Mouse (Mus musculus): Measurements from ENCODE around the gene 1700113H08Rik.

1700113H08Rik gene

DNA sequence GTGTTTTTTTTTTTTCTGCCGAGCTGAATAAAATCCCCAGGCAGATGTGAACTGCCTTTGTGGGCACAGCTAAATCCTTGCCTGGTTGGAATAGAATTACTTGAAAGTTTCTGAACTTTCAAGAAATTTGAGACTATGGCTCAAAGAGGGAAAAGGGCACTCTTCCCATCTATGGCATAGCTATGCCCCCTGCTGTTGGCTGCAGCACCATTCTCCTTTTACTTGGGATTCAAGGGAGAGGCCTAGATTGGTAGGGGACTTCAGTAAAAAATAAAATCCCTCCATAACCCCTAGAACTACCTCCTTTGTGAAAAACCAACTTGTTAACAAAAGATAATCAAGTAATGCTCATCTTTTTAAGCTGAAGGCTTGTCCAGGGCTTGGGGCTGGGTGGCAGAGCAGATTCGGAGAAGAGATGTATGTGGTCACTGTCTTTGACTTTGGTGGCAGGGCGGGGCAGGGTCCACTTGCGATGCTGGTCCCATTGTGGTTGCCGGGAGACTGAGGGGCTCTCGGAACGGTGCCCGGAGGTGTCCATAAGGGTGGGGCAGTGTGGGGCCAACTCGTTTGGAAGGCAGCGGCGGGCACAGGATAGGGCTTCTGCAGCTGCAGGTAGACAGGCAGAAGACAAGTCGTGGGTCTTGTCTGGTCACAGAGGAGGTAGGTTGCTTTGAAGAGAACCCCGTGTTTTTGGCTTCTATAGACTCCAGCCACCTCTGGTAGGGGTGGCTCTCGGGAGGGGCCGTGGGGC lies at the start of gene 1700113H08Rik:
1700113H08Rik (plus strand) TSS at position 546 of the 751 bp plus-strand sequence.
- peak; percentile 48 for DNase-seq (ENCODE audit: low spot score)

DNA sequence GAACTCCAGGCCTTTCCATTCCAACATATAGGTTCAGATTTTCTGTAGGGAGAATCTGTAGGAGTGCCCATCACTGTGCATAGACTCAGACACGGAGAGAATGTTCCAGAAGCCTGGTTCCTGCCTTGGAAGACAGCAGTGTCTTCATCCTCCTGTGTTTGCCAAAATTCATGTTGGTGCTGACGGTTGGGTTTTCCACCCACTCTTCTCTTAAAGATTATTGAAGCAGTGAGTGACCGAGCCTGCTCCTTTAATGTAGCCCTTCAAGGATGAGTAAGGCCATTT lies 49.7 kb upstream of the 1700113H08Rik start:
- DNase-seq (ENCODE audit: low spot score), result no peak

DNA sequence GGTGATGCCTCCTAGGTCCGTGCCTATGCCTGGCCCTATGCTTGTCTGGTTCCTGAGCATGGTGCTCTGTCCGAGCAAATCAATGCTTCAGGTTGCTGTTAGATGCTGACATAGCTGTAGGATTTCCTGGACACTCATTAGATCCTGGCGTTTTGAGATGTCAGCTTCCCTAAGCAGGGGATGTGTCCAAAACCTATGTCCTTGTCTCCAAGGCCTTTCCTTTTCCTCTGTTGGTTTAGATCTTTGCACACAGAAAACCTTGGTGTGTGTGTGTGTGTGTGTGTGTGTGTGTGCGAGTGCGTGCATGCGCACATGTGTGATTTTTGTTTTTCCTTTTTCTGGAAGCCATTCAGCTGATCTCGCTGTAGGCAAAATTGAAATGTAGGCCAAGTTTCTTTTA lies 45.8 kb upstream of the 1700113H08Rik start:
- no peak for DNase-seq (ENCODE audit: low spot score)

DNA sequence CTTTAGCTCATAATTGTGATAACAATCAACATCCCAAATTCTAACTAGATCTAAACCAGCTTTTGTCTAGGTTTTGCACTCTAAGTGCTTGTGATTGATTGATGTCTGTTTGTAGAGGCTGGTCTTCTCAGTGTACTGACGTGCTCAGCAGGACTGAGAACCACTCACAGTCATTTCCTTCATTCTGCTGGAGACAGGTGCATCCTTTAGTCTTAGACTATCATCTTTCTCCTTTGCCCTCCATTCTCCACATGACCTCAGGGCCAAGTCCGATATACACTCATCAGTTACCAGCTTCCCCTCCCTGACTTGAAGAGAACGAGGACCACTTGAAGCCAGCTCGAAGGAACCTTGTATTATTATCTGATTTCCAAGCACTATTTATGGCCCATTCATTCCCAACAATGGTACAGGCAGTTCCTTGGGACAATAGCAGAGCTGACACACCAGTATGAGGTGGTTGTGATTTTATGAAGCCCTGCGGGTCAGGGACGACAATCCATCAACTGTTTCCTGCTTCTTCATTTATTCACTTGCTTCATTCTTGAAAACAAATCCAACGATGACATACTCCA lies 43.4 kb upstream of the 1700113H08Rik start:
- no peak for DNase-seq (ENCODE audit: low spot score)

DNA sequence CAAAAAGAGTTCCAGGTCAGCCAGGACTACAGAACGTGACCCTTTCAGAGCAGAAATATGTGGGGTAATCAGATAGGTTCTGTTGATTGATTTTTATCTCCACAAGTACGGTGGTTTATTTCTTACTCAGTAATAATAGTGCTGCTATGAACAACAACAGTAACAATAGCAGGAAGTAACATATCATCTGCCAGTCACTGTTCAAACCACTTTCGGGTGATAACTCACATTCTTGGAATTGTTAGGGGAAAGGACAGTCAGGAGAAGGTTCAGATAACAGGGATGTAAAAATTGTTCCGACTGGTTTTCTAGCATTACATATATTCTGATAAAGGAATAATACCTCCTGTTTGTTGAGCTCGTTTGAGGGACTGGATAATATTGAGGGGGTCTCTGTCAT lies 42.4 kb upstream of the 1700113H08Rik start:
- no peak for DNase-seq (ENCODE audit: low spot score)

DNA sequence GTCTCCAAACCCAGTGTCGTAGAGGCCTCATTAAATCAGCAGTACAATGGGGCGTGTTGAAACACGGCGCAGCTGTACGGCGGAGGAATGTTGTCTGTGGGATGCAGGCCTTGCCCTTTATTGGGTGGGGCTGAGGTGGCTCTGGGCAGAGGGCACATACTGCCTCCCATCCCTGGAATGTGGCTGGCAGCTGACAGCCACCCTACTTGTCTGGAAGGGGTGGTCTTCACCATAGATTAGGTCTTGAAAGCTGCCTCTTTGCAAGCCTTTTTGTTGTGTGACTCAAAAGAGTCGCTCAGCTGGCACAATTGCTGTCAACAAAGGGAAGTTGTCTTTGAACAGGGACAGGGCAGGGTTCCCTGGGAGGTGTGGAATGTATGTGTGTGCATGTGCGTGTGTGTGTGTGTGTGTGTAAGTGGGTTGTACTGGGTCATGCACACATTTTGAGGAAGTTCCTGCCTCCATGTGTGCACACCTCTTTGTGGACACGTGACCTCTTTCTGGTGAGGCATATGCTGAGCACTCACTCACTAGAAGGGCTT lies 41.6 kb upstream of the 1700113H08Rik start:
- no peak for DNase-seq (ENCODE audit: low spot score)

DNA sequence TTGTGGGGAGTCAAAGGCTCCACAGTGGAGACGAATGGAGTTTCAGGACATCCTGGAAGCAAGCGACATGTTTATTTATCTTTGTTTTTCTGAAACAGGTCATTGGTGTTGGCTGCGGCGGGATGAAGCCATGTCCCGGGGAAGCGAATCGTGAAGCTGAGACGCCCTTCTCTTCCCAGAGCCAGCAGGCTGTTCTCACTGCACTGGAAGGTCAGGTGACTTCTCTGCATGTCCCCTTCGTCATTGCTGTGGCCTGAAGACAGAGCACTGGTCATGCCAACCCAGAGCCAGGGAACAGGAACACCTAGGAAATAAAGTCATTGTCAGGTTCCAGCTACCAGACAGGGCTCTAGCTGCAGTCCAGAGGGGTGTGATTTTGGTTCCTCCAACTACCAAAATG lies 39.0 kb upstream of the 1700113H08Rik start:
- no peak for DNase-seq (ENCODE audit: low spot score)

DNA sequence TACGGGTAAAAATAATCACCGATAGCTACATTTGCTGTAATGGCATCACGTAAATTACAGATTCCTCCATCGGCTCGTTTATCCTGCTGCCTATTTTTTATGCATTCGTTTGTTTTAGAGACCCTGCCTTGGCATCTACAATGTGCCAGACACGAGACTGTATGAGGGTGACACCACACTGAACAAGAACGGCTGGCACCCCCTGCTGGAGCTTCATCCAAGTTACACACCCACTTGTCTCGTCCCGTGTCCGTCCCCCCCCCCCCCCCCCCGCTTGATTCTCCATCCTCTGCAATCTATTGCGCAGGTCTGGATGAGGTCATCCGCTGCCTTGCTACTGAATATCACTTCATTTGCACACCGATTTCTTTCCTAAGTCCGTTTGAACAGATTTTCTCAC lies 37.1 kb upstream of the 1700113H08Rik start:
- peak; percentile 81 for DNase-seq (ENCODE audit: low spot score)

DNA sequence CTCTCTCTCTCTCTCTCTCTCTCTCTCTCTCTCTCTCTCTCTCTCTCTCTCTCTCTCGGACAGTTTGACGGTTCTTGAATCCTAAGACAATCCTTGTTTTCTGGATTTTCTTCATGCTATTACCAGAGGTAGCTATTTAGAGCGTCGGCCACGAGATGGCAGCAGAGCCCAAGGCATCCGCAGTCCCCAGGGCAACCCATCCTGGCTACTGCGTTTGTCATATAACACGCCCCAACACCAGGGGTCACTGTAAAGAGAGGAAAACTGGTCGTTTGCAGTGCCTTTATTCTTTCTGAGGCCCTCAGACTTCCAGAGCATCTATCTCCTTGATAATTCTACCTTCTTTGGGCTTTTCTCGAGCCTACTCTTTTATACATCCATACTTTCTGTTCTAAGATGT lies 33.0 kb upstream of the 1700113H08Rik start:
- DNase-seq (ENCODE audit: low spot score), result peak; percentile 93

DNA sequence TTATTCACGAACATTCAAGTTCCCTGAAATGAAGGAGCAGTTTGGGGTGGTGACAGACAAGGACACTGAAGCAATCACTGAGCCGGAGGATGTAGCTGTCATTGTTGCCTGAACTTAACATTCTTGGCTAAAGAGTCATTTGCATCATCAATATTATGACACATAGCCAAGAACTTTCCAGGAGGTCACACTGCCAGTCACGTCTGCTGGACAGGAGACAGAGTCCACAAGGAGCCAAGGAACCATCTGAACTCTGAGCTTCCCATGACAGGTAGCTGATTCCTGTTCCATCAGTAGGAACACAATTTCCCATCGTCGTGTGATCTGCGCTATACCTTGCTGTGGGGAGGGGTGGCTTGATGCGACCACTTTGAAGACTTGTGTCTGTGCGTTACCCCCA lies 25.1 kb upstream of the 1700113H08Rik start:
- DNase-seq (ENCODE audit: low spot score), result no peak

DNA sequence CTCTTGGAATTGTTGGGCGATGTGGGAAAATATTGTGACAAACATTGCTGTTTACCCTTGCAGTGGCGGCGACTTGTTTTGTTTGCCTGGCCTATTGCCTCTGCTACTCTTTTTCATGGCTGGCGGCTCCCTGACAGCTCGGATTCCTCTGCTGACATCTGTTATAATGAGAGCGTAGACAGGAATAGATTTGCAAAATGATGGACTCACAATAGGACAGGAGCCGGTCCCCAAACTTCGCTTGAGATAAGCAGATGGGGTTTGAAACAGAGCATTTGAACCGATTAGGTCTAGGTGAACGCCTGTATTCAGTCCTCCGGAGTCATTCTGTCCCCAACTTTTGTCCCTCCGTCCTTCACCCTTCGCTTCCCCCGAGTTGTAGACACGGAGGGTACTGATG lies 22.0 kb upstream of the 1700113H08Rik start:
- DNase-seq (ENCODE audit: low spot score), result no peak

DNA sequence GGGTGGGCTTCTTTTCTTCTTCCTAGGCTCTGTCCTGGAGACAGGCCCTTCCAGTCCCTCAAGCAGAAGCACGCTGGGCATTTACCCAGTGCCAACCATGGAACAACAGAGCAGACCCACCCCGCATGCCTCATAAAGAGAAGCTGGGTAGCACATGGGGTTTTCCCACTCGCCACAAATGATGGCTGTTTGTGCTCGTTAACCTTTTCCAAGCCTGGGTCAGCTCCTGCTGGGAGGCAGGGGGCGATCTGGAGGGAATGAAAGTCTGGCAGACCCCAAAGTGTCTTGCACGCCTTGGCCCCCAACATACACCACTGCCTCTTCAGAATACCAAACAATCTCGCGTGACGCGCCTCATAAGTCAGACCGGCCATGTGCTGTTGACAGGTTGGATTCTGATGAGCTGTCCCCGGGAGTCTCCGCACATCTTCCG lies 21.6 kb upstream of the 1700113H08Rik start:
- no peak for DNase-seq (ENCODE audit: low spot score)

DNA sequence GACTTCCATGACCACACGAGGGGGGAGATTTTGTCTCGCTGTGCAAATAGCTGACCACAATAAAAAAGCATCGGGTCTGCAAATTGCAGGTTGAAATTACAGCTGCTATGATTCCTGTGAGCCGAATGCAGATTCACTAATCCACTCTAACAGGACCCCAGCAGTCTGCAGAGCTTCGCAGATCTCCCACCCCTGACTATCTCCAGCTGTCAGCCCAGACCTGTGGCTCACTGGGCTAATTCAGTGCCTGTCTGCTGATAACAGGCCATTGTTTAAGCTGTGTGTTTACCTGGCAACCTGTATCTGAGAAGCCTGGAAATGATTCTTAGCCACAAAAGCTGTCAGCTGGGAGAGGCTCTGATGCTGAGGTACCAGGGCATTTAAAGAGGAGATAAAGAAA lies 20.8 kb upstream of the 1700113H08Rik start:
- DNase-seq (ENCODE audit: low spot score), result no peak

DNA sequence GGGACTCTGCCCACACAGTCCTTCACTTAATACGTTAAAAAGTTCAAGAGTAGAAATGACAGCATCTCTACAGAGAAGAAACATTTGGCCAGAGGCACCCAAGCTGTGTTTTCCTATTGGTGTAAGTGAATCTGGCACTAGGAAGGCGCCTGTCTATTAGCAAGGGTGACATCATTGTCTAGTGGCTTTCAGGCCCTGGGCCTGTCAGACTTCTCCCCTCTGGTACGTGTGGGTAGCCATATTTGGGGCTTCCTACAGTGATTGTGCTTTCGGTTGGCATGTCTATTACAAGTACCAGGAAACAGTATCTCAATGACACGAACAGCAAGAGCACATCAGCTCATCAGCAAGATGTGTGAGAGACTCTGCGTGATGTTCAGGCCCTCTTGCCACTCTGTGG lies 18.5 kb upstream of the 1700113H08Rik start:
- no peak for DNase-seq (ENCODE audit: low spot score)

DNA sequence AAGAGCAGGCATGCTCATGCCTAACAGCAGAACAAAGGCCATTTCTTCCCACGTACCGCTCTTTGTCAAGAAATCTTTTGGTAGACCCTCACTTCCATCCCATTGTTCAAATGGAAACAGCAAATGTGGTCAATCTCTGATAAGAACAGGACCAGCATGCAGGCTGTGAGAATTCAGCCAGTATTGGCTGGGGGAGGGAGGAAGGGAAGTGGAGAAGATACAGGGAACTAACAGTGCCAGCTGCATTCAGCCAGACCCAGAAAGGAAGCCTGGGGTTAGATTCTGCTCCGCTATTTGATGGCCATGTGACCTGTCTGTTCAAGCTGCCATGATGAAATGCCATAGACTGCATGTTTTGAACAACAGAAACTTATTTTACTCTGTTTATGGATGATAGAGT lies 18.0 kb upstream of the 1700113H08Rik start:
- no peak for DNase-seq (ENCODE audit: low spot score)

DNA sequence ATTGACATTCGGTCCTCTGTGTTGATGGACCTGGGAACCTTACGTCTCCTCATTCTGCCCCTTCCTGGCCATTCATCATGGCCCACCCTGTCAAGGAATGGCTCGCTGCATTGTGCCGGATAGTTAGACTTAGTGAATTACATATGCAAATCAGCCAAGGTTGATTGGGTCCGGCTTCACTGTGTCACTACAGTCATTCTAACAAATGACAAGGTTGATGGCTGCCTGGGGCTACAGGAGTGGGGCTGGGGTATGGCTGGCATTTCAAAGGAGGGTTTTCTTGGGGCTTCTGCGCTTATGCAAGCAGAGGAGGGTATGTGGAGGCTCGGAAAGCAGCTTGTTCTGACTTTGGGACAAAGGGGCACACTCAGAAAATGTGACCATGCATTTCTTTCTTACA lies 16.6 kb upstream of the 1700113H08Rik start:
- no peak for DNase-seq (ENCODE audit: low spot score)

DNA sequence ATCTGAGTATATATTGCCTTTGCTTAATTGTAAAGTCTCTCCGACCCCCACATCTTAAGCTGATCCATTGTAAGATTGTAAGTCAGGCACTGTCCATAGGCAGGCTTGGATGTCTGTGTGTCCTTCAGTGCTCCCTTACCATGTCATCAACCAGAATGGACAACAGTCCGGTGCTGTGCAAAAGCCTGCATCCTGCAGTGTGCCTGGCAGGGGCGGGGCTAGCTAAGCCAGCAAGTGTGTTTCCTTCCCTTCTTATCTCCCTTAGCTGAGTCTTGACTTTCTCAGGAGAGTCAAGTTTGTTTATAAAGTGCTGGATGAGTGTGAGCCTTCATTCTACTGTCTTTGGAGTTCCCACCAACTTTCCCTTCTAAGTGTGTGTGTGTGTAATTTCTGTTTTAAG lies 12.6 kb upstream of the 1700113H08Rik start:
- no peak for DNase-seq (ENCODE audit: low spot score)

DNA sequence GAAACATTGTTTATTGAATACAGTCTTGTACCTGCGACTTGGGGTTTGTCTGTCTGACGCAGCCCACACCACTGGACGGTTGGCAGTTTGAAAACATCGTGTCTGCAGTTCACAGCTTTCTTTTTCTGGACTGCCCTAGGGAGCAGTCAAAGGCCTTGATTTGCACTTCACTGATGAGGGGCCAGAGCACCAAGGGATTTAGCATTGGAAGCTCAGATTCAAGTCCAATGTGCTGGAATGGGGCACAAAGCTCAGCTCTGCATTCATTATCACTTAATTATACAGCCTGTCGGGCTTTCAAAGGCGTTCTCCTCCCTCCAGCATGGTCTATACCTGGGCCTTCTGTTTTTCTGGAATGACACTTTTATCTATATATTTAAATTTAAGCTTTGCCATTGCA lies 11.4 kb upstream of the 1700113H08Rik start:
- no peak for DNase-seq (ENCODE audit: low spot score)

DNA sequence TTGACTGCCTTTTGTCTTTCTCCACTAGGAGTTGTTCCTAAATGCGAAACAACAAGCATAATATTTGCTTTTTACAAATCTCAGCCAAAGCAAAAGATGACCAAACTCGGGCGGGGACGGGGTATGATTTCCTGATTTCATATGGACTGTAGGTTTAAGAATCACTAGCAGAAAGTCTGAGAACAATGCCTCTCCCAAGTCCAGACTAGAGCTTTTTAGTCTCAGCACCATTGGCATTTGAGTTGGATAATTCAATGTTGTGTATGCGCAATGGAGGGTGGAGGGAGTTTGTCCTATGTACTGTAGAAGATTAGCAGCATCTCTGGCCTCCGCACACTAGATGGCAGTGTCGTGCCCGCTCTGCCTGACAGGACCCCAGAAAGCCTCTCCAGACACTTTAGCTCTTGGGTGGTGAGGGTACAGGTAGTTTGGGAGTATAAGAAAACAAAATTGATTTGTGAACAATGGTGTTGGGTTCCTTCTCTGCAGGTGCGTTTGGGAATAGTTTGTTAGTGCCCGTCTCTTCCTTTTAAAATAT lies 10.8 kb upstream of the 1700113H08Rik start:
- no peak for DNase-seq (ENCODE audit: low spot score)

DNA sequence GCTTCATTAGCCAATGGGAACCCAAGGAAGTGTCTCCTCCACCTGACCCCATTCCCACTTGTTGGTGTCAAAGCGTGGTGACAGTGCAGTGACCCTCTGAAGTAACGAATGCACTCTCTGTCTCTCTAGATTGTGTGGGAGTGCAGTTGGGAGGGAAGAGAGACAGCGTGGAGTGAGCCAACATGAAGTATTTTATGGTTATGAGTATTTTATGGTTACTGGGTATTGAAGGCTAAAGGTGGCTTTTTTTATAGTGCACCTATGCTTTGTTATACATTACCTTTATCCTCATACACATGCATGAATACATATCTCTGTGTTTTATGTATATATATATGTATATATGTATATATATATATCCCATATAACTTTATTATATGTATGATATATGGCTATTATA lies 8.7 kb upstream of the 1700113H08Rik start:
- DNase-seq (ENCODE audit: low spot score), result no peak

DNA sequence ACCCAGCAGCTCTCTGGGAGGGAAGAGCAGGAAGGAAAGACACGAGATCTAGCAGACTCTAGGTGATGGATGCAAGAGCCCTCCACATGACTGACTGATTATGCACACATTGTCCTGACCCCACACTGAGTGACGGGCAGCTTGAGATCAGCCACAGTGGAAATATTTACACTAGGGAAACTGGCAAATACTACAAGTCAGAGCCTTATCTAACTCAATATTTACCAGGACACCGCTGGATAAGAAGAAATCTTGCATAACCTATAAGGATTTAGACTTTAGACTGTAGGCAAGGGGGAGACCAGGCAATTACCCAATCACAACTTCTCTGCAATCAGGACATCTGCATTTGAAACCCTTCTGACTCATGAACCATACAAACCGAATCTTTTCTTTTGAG lies 6.1 kb upstream of the 1700113H08Rik start:
- DNase-seq (ENCODE audit: low spot score), result no peak

DNA sequence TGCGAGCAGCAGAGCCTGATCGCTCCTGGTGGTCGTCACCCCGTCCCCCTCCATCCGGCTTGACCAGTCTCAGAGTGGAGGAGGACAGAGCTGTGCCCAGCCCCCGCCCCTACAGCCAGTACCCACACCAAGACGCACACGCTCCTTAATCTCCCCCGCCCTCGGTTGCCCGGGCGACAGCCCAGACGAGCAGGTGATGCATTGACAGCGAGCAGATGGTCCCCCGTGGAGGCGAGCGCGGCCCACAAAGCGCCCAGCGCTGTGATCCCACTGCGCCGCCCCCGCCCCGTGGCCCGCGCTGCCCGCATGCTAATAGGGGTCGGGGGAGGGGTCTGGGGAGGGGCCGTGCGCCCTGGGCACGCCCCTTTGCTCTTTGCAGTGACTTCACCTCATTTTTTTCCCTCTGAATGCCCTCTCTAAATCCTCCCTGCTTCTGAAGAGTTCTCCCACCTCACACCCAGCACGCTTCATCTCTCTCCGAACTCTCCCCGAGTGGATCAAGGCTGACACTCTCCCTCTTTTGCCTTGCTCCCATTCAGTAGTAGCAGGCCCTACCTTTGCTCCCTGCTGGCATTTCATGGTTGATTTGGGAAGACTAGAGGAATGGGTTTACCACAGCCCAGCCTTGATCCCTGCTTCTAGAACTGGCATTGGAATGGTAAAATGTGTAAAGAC lies 543 bp downstream of the 1700113H08Rik start:
- DNase-seq (ENCODE audit: low spot score), result peak; percentile 47

DNA sequence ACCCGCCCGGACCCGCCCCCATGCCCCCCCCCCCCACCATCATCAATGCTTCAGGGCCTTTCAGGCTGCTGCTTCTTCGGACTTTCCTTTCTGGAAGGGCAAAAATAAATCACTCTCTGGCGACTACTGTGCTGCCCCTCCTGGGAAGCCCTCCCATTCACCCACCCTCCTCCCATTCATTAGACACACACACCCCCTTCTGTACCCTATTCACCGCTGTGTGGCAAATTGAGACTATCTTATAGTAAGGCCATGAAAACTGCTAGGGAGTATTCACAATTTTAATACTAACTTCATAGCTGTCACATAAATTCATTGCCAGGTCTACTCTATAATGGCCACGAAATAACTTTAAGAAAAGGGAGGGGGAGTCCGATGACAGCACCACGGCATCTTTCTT lies 1.1 kb downstream of the 1700113H08Rik start:
- no peak for DNase-seq (ENCODE audit: low spot score)
